Mouse (Mus musculus): ENCODE data around the gene Ruvbl1. TPM values are rescaled to one million over a fixed set of nuclear protein-coding genes. Genes with fewer than 3 reads are reported as not detected.

Ruvbl1 gene
- polyA plus RNA-seq, 1 experiment: 105 TPM

DNA sequence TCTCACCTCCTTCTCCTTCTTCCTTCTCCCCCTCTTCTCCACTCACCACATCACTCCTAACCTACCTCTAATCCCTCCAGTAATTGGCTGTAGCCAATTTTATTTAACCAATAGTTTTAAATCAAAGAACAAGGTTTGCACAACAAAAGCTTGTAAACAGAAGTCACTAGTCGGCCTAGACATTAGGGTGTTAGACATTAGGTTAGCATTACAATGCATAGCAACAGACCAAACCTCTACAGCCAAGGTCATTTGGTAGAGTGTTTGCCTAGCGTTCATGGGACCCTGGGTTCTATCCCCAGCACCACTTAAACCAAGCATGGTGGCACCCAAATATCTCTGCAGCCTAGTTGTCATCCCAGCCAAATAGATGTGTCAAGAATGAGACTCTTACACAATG, 10.7 kb upstream of the Ruvbl1 start:
- Histone ChIP-seq H3K79me3 (ENCODE audit: low read depth) (no peaks in the 10 kb centered on the region), H3ac (ENCODE audit: control insufficient read depth, insufficient read length, low read depth) (no peak overlapping the region), H3K79me2 (ENCODE audit: control insufficient read depth, insufficient read depth) (no peaks in the 10 kb centered on the region), H3K27me3 (ENCODE audit: control insufficient read depth, insufficient read depth, insufficient read length) (peaks cover 35% of the 10 kb centered on the region), H3K4me3 (ENCODE audit: insufficient read depth, poor library complexity, severe bottlenecking) (no peak overlapping the region), H3K36me3 (ENCODE audit: control insufficient read depth, insufficient read depth) (no peaks in the 10 kb centered on the region)
- no peak for TF ChIP-seq FOSL1 (IDR thresholded peaks at IDR 0.05; ENCODE audit: insufficient read depth, low read length, poor library complexity, severe bottlenecking)
- no peak for TF ChIP-seq CEBPB (IDR thresholded peaks at IDR 0.05; ENCODE audit: low read depth)
- TF ChIP-seq USF1 (IDR thresholded peaks at IDR 0.05; ENCODE audit: low read depth): no peak
- TF ChIP-seq MAX (IDR thresholded peaks at IDR 0.05): no peak
- TF ChIP-seq MYOD1 (IDR thresholded peaks at IDR 0.05; ENCODE audit: control insufficient read depth, insufficient read length, low read depth): no peak
- TF ChIP-seq CTCF (IDR thresholded peaks at IDR 0.05; ENCODE audit: control insufficient read depth, insufficient read depth, insufficient read length): no peak
- TF ChIP-seq MYOG (IDR thresholded peaks at IDR 0.05; ENCODE audit: control insufficient read depth, extremely low read depth, insufficient read length): no peak

DNA sequence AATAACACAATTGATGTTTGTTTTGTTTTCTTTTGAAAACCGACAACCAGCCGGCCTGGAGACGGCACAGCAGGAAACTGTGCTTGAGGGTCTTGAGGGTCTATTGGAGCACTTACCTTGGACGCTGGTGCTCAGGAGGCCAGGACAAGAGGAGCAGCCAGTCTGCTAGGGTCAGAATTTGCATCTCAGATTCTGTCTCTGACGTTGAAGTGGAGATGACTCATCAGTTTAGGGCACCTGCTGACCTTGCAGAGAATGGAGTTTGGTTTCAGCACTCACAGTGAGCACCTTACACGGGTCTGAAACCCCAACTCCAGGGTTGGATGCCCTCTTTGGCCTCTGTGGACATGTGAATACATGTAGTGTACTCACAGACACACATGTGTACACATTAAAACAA, 4.7 kb downstream of the Ruvbl1 start:
- Histone ChIP-seq H3ac (ENCODE audit: control insufficient read depth, insufficient read length, low read depth) (no peak overlapping the region), H3K27me3 (ENCODE audit: control insufficient read depth, insufficient read depth, insufficient read length) (no peaks in the 10 kb centered on the region), H3K4me3 (ENCODE audit: insufficient read depth, poor library complexity, severe bottlenecking) (no peak overlapping the region), H3K36me3 (ENCODE audit: control insufficient read depth, insufficient read depth) (peaks cover 65% of the 10 kb centered on the region), H3K79me3 (ENCODE audit: low read depth) (peaks cover 24% of the 10 kb centered on the region), H3K79me2 (ENCODE audit: control insufficient read depth, insufficient read depth) (peaks cover 58% of the 10 kb centered on the region)
- no peak for TF ChIP-seq MAX (IDR thresholded peaks at IDR 0.05)
- no peak for TF ChIP-seq USF1 (IDR thresholded peaks at IDR 0.05; ENCODE audit: low read depth)
- no peak for TF ChIP-seq MYOG (IDR thresholded peaks at IDR 0.05; ENCODE audit: control insufficient read depth, extremely low read depth, insufficient read length)
- TF ChIP-seq MYOD1 (IDR thresholded peaks at IDR 0.05; ENCODE audit: control insufficient read depth, insufficient read length, low read depth): no peak
- TF ChIP-seq CEBPB (IDR thresholded peaks at IDR 0.05; ENCODE audit: low read depth): no peak
- TF ChIP-seq FOSL1 (IDR thresholded peaks at IDR 0.05; ENCODE audit: insufficient read depth, low read length, poor library complexity, severe bottlenecking): no peak
- TF ChIP-seq CTCF (IDR thresholded peaks at IDR 0.05; ENCODE audit: control insufficient read depth, insufficient read depth, insufficient read length): no peak

- Histone ChIP-seq H3K4me3 (ENCODE audit: insufficient read depth, poor library complexity, severe bottlenecking) (no peak overlapping the region), H3ac (ENCODE audit: control insufficient read depth, insufficient read length, low read depth) (no peak overlapping the region), H3K79me3 (ENCODE audit: low read depth) (peaks cover 2% of the 10 kb centered on the region), H3K36me3 (ENCODE audit: control insufficient read depth, insufficient read depth) (peaks cover 73% of the 10 kb centered on the region), H3K27me3 (ENCODE audit: control insufficient read depth, insufficient read depth, insufficient read length) (no peaks in the 10 kb centered on the region), H3K79me2 (ENCODE audit: control insufficient read depth, insufficient read depth) (no peaks in the 10 kb centered on the region)
- TF ChIP-seq MAX (IDR thresholded peaks at IDR 0.05) (no peak), CTCF (IDR thresholded peaks at IDR 0.05; ENCODE audit: control insufficient read depth, insufficient read depth, insufficient read length) (no peak), MYOG (IDR thresholded peaks at IDR 0.05; ENCODE audit: control insufficient read depth, extremely low read depth, insufficient read length) (no peak), MYOD1 (IDR thresholded peaks at IDR 0.05; ENCODE audit: control insufficient read depth, insufficient read length, low read depth) (no peak), FOSL1 (IDR thresholded peaks at IDR 0.05; ENCODE audit: insufficient read depth, low read length, poor library complexity, severe bottlenecking) (no peak), CEBPB (IDR thresholded peaks at IDR 0.05; ENCODE audit: low read depth) (no peak), USF1 (IDR thresholded peaks at IDR 0.05; ENCODE audit: low read depth) (no peak)
Observed at GRCm38 (mm10) chr6:88480421-88480820, 15.2 kb downstream of the Ruvbl1 start.

GRCm38 (mm10) chr6:88483111-88483510, 17.9 kb downstream of the Ruvbl1 start:
- no peaks in the 10 kb centered on the region for H3K79me3 ChIP-seq (ENCODE audit: low read depth)
- H3K36me3 ChIP-seq (ENCODE audit: control insufficient read depth, insufficient read depth): peaks cover 79% of the 10 kb centered on the region
- no peaks in the 10 kb centered on the region for H3K79me2 ChIP-seq (ENCODE audit: control insufficient read depth, insufficient read depth)
- no peak overlapping the region for H3ac ChIP-seq (ENCODE audit: control insufficient read depth, insufficient read length, low read depth)
- H3K27me3 ChIP-seq (ENCODE audit: control insufficient read depth, insufficient read depth, insufficient read length): no peaks in the 10 kb centered on the region
- TF ChIP-seq MAX (IDR thresholded peaks at IDR 0.05) (no peak), CEBPB (IDR thresholded peaks at IDR 0.05; ENCODE audit: low read depth) (no peak), CTCF (IDR thresholded peaks at IDR 0.05; ENCODE audit: control insufficient read depth, insufficient read depth, insufficient read length) (no peak), MYOG (IDR thresholded peaks at IDR 0.05; ENCODE audit: control insufficient read depth, extremely low read depth, insufficient read length) (no peak), USF1 (IDR thresholded peaks at IDR 0.05; ENCODE audit: low read depth) (no peak), MYOD1 (IDR thresholded peaks at IDR 0.05; ENCODE audit: control insufficient read depth, insufficient read length, low read depth) (no peak), FOSL1 (IDR thresholded peaks at IDR 0.05; ENCODE audit: insufficient read depth, low read length, poor library complexity, severe bottlenecking) (no peak)
- no peak overlapping the region for H3K4me3 ChIP-seq (ENCODE audit: insufficient read depth, poor library complexity, severe bottlenecking)

DNA sequence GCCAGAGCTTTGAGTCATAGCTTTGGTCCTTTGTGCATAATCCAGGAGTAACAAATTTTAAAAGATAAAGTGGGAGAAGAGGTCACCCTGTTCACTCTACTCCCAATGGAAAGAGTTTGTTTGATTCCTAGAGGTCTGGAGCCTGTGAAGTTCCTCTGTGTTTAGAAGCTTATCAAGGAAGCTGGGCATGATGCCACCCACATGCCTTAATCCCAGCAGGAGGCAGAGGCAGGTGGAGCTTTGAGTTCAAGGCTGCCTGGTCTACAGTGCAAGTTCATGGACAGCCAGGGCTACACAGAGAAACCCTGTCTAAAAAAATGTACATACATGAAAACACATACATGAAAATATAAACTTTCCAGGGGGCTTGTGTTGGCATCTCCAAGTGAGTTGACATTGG, 18.7 kb downstream of the Ruvbl1 start:
- H3K79me2 ChIP-seq (ENCODE audit: control insufficient read depth, insufficient read depth): no peaks in the 10 kb centered on the region
- peaks cover 80% of the 10 kb centered on the region for H3K36me3 ChIP-seq (ENCODE audit: control insufficient read depth, insufficient read depth)
- H3K79me3 ChIP-seq (ENCODE audit: low read depth): no peaks in the 10 kb centered on the region
- TF ChIP-seq CEBPB (IDR thresholded peaks at IDR 0.05; ENCODE audit: low read depth): no peak
- TF ChIP-seq USF1 (IDR thresholded peaks at IDR 0.05; ENCODE audit: low read depth): no peak
- TF ChIP-seq CTCF (IDR thresholded peaks at IDR 0.05; ENCODE audit: control insufficient read depth, insufficient read depth, insufficient read length): no peak
- no peak for TF ChIP-seq MAX (IDR thresholded peaks at IDR 0.05)
- TF ChIP-seq FOSL1 (IDR thresholded peaks at IDR 0.05; ENCODE audit: insufficient read depth, low read length, poor library complexity, severe bottlenecking): no peak
- TF ChIP-seq MYOD1 (IDR thresholded peaks at IDR 0.05; ENCODE audit: control insufficient read depth, insufficient read length, low read depth): no peak
- TF ChIP-seq MYOG (IDR thresholded peaks at IDR 0.05; ENCODE audit: control insufficient read depth, extremely low read depth, insufficient read length): no peak
- no peaks in the 10 kb centered on the region for H3K27me3 ChIP-seq (ENCODE audit: control insufficient read depth, insufficient read depth, insufficient read length)
- no peak overlapping the region for H3K4me3 ChIP-seq (ENCODE audit: insufficient read depth, poor library complexity, severe bottlenecking)
- H3ac ChIP-seq (ENCODE audit: control insufficient read depth, insufficient read length, low read depth): no peak overlapping the region

GRCm38 (mm10) chr6:88485378-88485777, 20.2 kb downstream of the Ruvbl1 start:
- Histone ChIP-seq H3ac (ENCODE audit: control insufficient read depth, insufficient read length, low read depth) (no peak overlapping the region), H3K4me3 (ENCODE audit: insufficient read depth, poor library complexity, severe bottlenecking) (no peak overlapping the region), H3K79me3 (ENCODE audit: low read depth) (no peaks in the 10 kb centered on the region), H3K79me2 (ENCODE audit: control insufficient read depth, insufficient read depth) (no peaks in the 10 kb centered on the region), H3K27me3 (ENCODE audit: control insufficient read depth, insufficient read depth, insufficient read length) (no peaks in the 10 kb centered on the region), H3K36me3 (ENCODE audit: control insufficient read depth, insufficient read depth) (peaks cover 70% of the 10 kb centered on the region)
- TF ChIP-seq USF1 (IDR thresholded peaks at IDR 0.05; ENCODE audit: low read depth) (no peak), CEBPB (IDR thresholded peaks at IDR 0.05; ENCODE audit: low read depth) (no peak), MYOD1 (IDR thresholded peaks at IDR 0.05; ENCODE audit: control insufficient read depth, insufficient read length, low read depth) (no peak), FOSL1 (IDR thresholded peaks at IDR 0.05; ENCODE audit: insufficient read depth, low read length, poor library complexity, severe bottlenecking) (no peak), CTCF (IDR thresholded peaks at IDR 0.05; ENCODE audit: control insufficient read depth, insufficient read depth, insufficient read length) (no peak), MAX (IDR thresholded peaks at IDR 0.05) (no peak), MYOG (IDR thresholded peaks at IDR 0.05; ENCODE audit: control insufficient read depth, extremely low read depth, insufficient read length) (no peak)

All from C2C12 (cell line).